Mouse (Mus musculus) adrenal gland, adult 2 months (tissue): Measurements from ENCODE around the gene Fbxl14. TPM values are rescaled to one million over a fixed set of nuclear protein-coding genes. Genes with fewer than 3 reads are reported as not detected.
"Not testable (repeated sequence)": the region's sequence is repeated elsewhere in the genome, so short reads cannot be mapped to it uniquely, and the experiment has no call there.

Source experiments
- DNase-seq: peaks from one replicate; pipeline ENCODE4 v3.0.0; 2021
- polyA plus RNA-seq: library from polyadenylated mRNA; depleted of rRNA; stranded (reverse); fragments of >200 nt; gene quantifications from 2 replicates; pipeline ENCODE4 v1.2.3, GENCODE M21; 2012
- total RNA-seq, 2 experiments: library from RNA; stranded (reverse); gene quantifications; 2 replicates each; pipeline ENCODE4 v1.2.3; 2021

Gene Fbxl14
- total and polyA plus RNA-seq, 3 experiments = 31.9 to 104 (median 36.9) TPM

- DNase-seq = no peak
These were observed 8.7 kb upstream of the Fbxl14 start for GRCm38 (mm10) chr6:119470777-119471176.

GRCm38 (mm10) chr6:119472135-119472534 lies 7.3 kb upstream of the Fbxl14 start:
- peak; percentile 63 for DNase-seq

GRCm38 (mm10) chr6:119472705-119473104 lies 6.8 kb upstream of the Fbxl14 start:
- no peak for DNase-seq

- no peak for DNase-seq
These were observed 6.0 kb upstream of the Fbxl14 start for GRCm38 (mm10) chr6:119473446-119473845.

GRCm38 (mm10) chr6:119473992-119474391 lies 5.5 kb upstream of the Fbxl14 start:
- no peak for DNase-seq

- DNase-seq = no peak
These were observed 3.5 kb upstream of the Fbxl14 start for GRCm38 (mm10) chr6:119475988-119476387.

GRCm38 (mm10) chr6:119477686-119478310 lies 1.7 kb upstream of the Fbxl14 start:
- DNase-seq = no peak

- peak; percentile 92 for DNase-seq
These were observed 717 bp upstream of the Fbxl14 start for GRCm38 (mm10) chr6:119478560-119479342.

- peak; percentile 79 for DNase-seq
These were observed 623 bp downstream of the Fbxl14 start for GRCm38 (mm10) chr6:119479876-119480705.

GRCm38 (mm10) chr6:119480706-119481331 lies 1.4 kb downstream of the Fbxl14 start:
- peak; percentile 52 for DNase-seq

GRCm38 (mm10) chr6:119481741-119482390 lies 2.4 kb downstream of the Fbxl14 start:
- not testable (repeated sequence) for DNase-seq

GRCm38 (mm10) chr6:119482958-119483600 lies 3.6 kb downstream of the Fbxl14 start:
- DNase-seq = peak; percentile 76

- DNase-seq = peak; percentile 44
These were observed 6.0 kb downstream of the Fbxl14 start for GRCm38 (mm10) chr6:119485486-119485885.

- peak; percentile 62 for DNase-seq
These were observed 7.1 kb downstream of the Fbxl14 start for GRCm38 (mm10) chr6:119486381-119487084.

- peak; percentile 45 for DNase-seq
These were observed 7.6 kb downstream of the Fbxl14 start for GRCm38 (mm10) chr6:119487085-119487458.

GRCm38 (mm10) chr6:119487619-119488018 lies 8.2 kb downstream of the Fbxl14 start:
- DNase-seq = peak; percentile 52

GRCm38 (mm10) chr6:119489765-119490164 lies 10.3 kb downstream of the Fbxl14 start:
- no peak for DNase-seq

GRCm38 (mm10) chr6:119490549-119490948 lies 11.1 kb downstream of the Fbxl14 start:
- no peak for DNase-seq

GRCm38 (mm10) chr6:119491006-119491405 lies 11.5 kb downstream of the Fbxl14 start:
- DNase-seq = no peak

- DNase-seq = no peak
These were observed 12.6 kb downstream of the Fbxl14 start for GRCm38 (mm10) chr6:119491997-119492629.
